Mouse (Mus musculus) cortical plate, adult 2 months (tissue): ENCODE results near the gene Impdh2. TPM values are rescaled to one million over a fixed set of nuclear protein-coding genes. Genes with fewer than 3 reads are reported as not detected.

Experiments used
- H3K27ac ChIP-seq: fragments of 200-500 bp; 2 replicates; pipeline ENCODE4 v1.5.1; 2012; ENCODE audit warnings: low read length, control low read depth, inconsistent platforms; ENCODE audit not compliant: insufficient read depth
- H3K4me1 ChIP-seq: fragments of 200-500 bp; 2 replicates; pipeline ENCODE4 v1.6.1; 2011; ENCODE audit warnings: low read length; ENCODE audit not compliant: control insufficient read depth, insufficient read depth
- H3K4me3 ChIP-seq: fragments of 200-500 bp; 2 replicates; pipeline ENCODE4 v1.5.1; 2011; ENCODE audit warnings: mild to moderate bottlenecking, low read length, control low read depth; ENCODE audit not compliant: insufficient read depth
- CTCF ChIP-seq: fragments of 200-500 bp; IDR thresholded peaks from 2 replicates; pipeline ENCODE4 v1.5.1; 2011; ENCODE audit warnings: mild to moderate bottlenecking, control low read depth, low read length; ENCODE audit not compliant: insufficient read depth; ENCODE audit errors: extremely low read depth
- POLR2A ChIP-seq: fragments of 200-500 bp; IDR thresholded peaks from 2 replicates; pipeline ENCODE4 v1.6.1; 2011; ENCODE audit warnings: mild to moderate bottlenecking, low read length, control low read depth; ENCODE audit not compliant: insufficient read depth; ENCODE audit errors: extremely low read depth
- polyA plus RNA-seq: library from polyadenylated mRNA; depleted of rRNA; stranded (reverse); fragments of >200 nt; gene quantifications from 2 replicates; pipeline ENCODE4 v1.2.3, GENCODE M21; 2012

The Impdh2 gene
- polyA plus RNA-seq, 1 experiment: 62.2 TPM

DNA sequence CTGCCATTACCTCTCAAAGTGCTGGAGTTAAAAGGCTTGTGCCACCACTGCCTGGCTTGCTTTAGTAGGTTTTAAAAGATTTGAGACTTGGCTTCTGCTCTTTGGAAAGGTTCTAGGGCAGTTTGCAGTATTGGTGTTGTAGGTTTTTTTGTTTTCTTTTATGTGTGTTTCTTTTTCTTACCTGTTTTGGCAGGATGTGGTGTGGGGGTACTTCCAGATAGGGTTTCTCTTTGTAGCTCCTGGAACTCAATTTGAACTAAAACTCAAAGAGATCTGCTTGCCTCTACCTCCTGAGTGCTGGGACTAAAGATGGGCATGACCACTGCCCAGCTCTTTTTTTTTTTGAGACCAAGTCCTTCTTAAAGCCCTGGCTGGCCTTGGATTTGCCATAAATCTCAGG is 19.2 kb upstream of the Impdh2 start:
- no peak overlapping the region for H3K27ac ChIP-seq
- H3K4me1 ChIP-seq: no peaks in the 10 kb centered on the region
- TF ChIP-seq POLR2A (no peak), CTCF (no peak)
- no peak overlapping the region for H3K4me3 ChIP-seq

DNA sequence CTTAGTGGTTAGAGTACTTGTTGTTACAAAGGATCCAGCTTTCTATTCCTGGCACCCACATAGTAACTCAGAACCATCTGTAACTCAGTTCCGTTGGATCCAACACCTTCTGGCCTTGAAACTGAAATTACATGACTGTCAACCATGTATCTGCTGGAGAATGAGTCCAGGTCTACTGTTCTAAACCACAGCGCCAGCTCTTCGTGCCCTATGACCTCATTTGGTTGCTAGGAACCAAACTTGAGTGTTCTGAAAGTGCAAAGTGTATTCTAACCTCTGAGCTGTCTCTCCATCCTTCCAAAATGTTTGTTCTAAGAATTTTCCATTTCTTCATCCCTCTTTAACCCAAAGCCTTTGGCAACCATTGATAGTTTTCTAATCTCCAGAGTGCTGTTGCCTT is 14.1 kb upstream of the Impdh2 start:
- no peak overlapping the region for H3K27ac ChIP-seq
- no peak overlapping the region for H3K4me3 ChIP-seq
- TF ChIP-seq CTCF (no peak), POLR2A (no peak)
- no peaks in the 10 kb centered on the region for H3K4me1 ChIP-seq

DNA sequence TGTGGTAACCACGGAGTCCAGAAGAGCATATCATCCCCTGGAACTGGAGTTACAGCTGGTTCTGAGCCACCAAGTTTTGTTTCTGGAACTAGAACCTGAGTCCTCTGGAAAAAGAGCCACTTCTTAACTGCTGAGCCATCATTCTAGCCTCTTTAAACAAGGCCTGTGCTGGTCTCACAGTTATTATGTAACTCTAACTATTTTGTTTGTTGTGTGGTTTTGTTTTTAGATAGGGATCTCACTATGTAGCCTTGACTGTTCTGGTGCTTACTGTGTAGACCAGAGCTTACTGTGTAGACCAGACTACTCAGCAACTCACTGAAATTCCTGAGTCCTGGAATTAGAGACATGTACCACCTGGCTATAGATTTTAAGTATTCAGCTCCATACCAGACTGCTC is 13.2 kb upstream of the Impdh2 start:
- Histone ChIP-seq H3K4me3 (no peak overlapping the region), H3K4me1 (no peaks in the 10 kb centered on the region), H3K27ac (no peak overlapping the region)
- TF ChIP-seq POLR2A (no peak), CTCF (no peak)

DNA sequence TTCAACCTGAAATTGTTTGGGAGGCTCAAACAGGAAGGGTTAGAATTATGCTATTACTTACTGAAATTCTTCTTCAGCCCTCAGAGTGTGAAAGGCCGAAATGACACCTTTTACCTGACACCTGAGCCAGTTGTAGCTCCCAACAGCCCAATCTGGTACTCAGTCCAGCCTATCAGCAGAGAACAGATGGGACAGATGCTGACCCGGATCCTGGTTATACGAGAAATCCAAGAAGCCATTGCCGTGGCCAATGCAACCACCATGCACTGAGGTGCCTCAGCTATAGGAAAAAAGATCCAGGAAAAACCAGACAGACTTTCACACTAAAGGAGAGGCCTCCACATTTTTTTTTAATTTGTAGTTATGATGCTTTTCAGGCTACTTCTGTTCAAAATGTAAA is 917 bp upstream of the Impdh2 start:
- H3K27ac ChIP-seq: no peak overlapping the region
- TF ChIP-seq CTCF (no peak), POLR2A (no peak)
- H3K4me1 ChIP-seq: peaks cover 2% of the 10 kb centered on the region; the same call in 1 of the 2 replicates
- H3K4me3 ChIP-seq: no peak overlapping the region

DNA sequence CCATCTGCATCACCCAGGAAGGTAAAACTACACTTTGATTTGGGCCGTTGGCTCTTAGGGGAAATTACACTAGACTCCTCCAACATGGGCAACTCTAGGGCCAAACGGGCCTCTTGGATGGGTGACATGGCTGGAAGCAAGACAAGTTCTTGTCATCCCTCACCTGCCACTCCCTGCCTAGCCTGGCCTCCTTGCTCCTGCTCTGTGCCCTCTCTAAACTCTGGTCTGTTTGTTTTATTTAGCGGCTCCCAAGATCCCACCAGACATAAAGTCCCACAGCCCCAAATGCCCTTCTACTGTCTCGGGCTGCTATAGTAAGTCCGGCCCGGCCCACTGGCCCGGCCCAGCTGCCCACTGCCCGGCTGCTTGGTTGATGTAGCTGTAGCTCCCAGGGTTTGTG is 3.6 kb downstream of the Impdh2 start:
- TF ChIP-seq POLR2A: no peak; the same call in 1 of the 2 replicates
- TF ChIP-seq CTCF: no peak
- Histone ChIP-seq H3K4me3 (no peak overlapping the region), H3K27ac (no peak overlapping the region), H3K4me1 (peaks cover 5% of the 10 kb centered on the region; the same call in 1 of the 2 replicates)

DNA sequence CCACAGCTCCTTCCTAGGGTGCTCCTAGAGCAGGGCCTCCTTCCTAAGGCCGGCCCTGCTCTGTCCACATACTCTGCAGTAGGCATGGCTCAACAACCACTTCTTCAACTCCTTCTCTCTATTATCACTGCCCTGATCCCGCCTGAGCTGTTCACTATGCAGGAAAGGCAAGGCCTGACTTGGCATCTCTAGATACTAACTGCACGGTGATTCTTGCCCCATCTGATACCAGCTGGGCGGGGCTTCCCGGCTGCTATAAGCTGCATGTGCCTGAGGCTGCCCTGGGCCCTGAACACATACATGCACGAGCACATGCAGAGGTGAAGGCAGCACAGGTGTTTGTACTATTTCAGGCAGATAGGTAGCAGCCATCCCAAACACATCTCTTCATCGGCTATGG is 4.0 kb downstream of the Impdh2 start:
- no peak overlapping the region for H3K4me3 ChIP-seq
- no peak for TF ChIP-seq CTCF
- no peak for TF ChIP-seq POLR2A
- H3K4me1 ChIP-seq: peaks cover 5% of the 10 kb centered on the region; the same call in 1 of the 2 replicates
- H3K27ac ChIP-seq: no peak overlapping the region

DNA sequence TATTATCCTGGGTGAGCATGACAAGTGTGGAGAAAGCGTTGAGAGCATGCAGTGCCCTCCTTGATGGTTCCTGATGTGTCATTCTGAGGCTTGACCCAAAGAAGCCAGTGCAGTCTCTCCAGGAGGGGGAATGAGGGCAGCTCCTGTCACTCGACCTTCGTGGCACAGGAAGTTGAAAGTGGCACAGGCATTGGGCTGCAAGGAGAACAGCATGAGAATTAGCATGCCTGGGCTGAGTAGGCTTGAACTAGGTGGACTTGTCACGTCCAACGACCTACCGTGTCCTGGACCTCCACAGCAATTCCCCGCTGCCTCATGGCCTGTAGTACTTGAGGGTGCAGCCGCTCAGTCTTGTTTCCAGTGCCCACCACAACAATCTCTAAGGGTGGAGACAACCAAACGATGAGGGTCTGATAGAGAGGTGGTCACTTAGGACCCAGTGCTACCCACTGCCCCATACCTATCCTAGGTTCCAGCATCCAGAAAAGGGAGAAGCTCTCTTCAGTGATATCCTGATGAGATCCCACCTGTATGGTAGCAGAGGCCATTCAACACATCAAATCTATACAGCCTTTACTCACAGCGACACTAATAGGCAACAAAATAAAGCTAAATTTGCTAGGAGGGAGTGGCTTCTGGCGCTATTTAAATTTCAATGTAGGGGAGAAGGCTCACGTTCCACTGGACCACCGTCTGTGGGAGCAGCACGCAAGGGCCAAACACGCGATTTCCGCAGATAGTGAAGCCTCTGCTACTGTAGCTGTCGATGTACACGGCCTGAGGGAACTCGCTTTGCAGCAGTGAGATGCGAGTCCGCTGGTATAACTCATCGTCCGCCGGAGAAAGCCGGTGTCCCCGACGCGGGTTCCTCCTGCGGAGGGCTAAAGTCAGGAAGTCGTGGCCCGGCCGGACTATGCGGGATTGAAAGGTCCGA is 6.1 kb downstream of the Impdh2 start:
- peak overlapping the region; percentile 36 for H3K27ac ChIP-seq

DNA sequence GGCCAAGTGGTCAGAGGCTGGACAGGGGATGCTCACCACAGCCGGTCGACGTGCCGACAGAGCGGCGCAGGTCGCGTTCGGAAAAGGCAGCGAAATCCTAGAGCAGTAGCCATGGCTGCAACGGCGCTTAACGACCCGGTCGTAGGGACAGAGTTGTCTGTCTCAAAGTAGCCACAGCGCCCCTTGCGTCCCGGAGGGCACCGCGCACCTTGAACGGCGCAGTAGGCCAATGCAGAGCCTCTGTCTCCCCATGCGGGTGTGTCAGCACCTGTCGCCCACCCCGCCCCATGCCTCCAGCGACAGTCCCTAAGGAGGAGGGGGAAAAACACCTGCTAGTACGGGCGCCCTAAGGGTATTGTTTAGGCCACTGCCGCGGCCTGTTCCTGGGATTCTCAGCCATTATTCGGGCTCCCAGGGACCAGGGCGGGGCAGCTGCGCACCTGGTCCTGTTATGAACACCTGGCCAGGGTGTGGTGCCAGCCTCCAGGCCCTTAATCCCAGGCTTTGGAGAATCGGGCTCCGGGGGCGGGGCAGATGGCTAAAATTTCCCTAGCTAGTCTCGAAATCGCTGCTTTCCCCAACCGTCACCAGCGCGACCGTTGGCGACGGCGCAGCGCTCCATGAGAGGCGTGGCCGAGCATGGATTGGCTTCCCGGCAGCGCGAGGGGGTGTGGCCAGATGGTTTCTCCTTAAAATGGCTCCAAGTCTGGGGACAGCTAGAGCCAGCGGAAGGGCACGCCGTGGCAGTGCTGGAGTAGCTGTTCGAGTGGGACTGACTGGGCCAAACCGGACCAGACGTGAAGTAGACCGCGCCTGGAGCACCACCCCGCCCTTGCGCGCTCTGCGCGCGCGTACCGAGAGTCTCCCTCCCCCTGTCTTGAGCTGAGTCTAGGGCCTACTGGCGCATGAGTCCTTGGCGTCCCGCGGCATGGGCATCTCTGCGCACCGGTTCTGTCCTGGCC is 7.0 kb downstream of the Impdh2 start, which contains the start of gene Ndufaf3:
Gene Ndufaf3, minus strand, starts transcription at position 620 of the 962 bp plus-strand sequence.
- Histone ChIP-seq H3K4me1 (peaks cover 3% of the 10 kb centered on the region; the same call in 1 of the 2 replicates), H3K4me3 (peak within 1 kb of the TSS; percentile 63), H3K27ac (peak within 1 kb of the TSS; percentile 89)
- TF ChIP-seq POLR2A (peak; percentile 98), CTCF (peak; percentile 78)

More for the DNA sequence above, 6.1 kb downstream of the Impdh2 start:
- TF ChIP-seq POLR2A (0 out of 2 replicates have a peak, but pooled peaks have one; percentile 13), CTCF (no peak)
- Histone ChIP-seq H3K4me1 (peaks cover 5% of the 10 kb centered on the region; the same call in 1 of the 2 replicates), H3K4me3 (peak overlapping the region; percentile 63)

DNA sequence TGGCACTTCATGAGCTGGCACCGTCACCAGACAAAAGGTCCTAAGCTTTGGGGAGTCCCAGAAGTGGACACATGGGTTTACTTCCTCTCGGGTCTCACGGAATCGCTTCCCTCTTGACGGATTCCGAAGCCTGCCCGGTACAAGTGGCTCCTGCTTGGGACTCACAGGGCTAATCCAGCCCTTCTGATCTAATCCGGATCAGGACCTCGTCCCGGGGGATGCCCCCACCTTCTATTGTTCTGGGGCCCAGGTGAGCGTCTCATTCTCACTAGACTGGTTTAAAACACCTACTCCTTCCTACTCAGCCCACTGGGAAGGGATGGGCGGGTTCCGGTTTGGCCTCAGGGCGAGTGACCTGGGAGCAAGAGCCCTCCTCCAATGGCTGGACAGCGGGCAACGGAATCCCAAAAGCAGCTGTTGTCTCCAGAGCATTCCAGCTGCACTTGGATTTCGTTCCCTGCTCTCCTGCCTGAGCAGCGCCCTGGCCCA is 7.9 kb downstream of the Impdh2 start:
- peak overlapping the region; percentile 54; the same call in 1 of the 2 replicates for H3K27ac ChIP-seq
- TF ChIP-seq CTCF: no peak
- peaks cover 3% of the 10 kb centered on the region; the same call in 1 of the 2 replicates for H3K4me1 ChIP-seq
- peak overlapping the region; percentile 63 for H3K4me3 ChIP-seq
